Mouse (Mus musculus): ENCODE measurements around the gene Sema3d. TPM values are rescaled to one million over a fixed set of nuclear protein-coding genes. Genes with fewer than 3 reads are reported as not detected.

Sema3d gene
- polyA plus RNA-seq, 1 experiment = 0.19 TPM

GRCm38 (mm10) chr5:12541268-12541667, 158.1 kb downstream of the Sema3d start:
- no peaks in the 10 kb centered on the region for H3K4me1 ChIP-seq (ENCODE audit: control insufficient read depth, insufficient read depth, insufficient read length, low read length)
- H3K4me3 ChIP-seq (ENCODE audit: low read depth, low read length) = no peak overlapping the region
- WGBS = 31% methylated on average over 2 of the region's 2 CpGs
- H3K27ac ChIP-seq (ENCODE audit: insufficient read depth, low read depth, low read length) = no peak overlapping the region
- no peak for TF ChIP-seq POLR2A (IDR thresholded peaks at IDR 0.05; ENCODE audit: low read depth, low read length)
- no peak for TF ChIP-seq CTCF (IDR thresholded peaks at IDR 0.05; ENCODE audit: extremely low read depth, insufficient read length, insufficient replicate concordance, low read depth, low read length)
- H3K36me3 ChIP-seq (ENCODE audit: control insufficient read depth, insufficient read depth, low read length) = no peaks in the 10 kb centered on the region
- H3K27me3 ChIP-seq (ENCODE audit: control insufficient read depth, insufficient read depth, low read length) = no peaks in the 10 kb centered on the region

DNA sequence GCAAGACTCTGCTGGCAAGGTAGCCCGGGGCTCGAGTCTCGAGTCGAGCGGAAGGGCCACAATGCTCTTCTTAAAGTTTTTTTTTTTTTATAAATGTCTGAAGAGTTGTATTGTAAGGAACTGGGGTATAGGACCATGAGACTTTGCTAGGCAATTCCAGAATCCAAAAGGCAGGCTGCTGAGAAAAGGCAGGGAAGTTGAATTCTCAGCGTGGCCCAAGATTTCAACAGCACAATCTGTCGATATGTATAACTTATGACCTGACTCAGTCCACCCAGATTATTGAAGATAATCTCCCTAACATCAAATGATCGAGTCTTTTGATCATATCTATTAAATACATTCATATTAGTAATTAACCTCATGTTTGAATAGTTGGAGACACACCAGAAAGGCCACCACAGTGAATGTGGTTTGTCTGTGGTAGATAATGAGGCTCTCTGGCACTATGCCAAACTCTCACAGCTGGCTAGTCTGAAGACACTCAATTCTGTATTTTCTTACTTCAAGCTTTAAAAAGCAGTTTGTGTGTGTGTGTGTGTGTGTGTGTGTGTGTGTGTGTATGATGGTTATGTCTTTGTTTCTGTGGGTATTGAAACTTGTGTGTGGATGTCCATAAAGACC, 166.0 kb downstream of the Sema3d start:
- H3K27ac ChIP-seq (ENCODE audit: insufficient read depth, low read depth, low read length) = no peak overlapping the region
- no peaks in the 10 kb centered on the region for H3K4me1 ChIP-seq (ENCODE audit: control insufficient read depth, insufficient read depth, insufficient read length, low read length)
- no peaks in the 10 kb centered on the region for H3K36me3 ChIP-seq (ENCODE audit: control insufficient read depth, insufficient read depth, low read length)
- TF ChIP-seq POLR2A (IDR thresholded peaks at IDR 0.05; ENCODE audit: low read depth, low read length) (no peak), CTCF (IDR thresholded peaks at IDR 0.05; ENCODE audit: extremely low read depth, insufficient read length, insufficient replicate concordance, low read depth, low read length) (no peak)
- no peak overlapping the region for H3K4me3 ChIP-seq (ENCODE audit: low read depth, low read length)
- 82% methylated on average over 8 of the region's 8 CpGs for WGBS
- H3K27me3 ChIP-seq (ENCODE audit: control insufficient read depth, insufficient read depth, low read length) = no peaks in the 10 kb centered on the region

- H3K36me3 ChIP-seq (ENCODE audit: control insufficient read depth, insufficient read depth, low read length) = no peaks in the 10 kb centered on the region
- no peaks in the 10 kb centered on the region for H3K4me1 ChIP-seq (ENCODE audit: control insufficient read depth, insufficient read depth, insufficient read length, low read length)
- H3K4me3 ChIP-seq (ENCODE audit: low read depth, low read length) = no peak overlapping the region
- TF ChIP-seq POLR2A (IDR thresholded peaks at IDR 0.05; ENCODE audit: low read depth, low read length) (no peak), CTCF (IDR thresholded peaks at IDR 0.05; ENCODE audit: extremely low read depth, insufficient read length, insufficient replicate concordance, low read depth, low read length) (no peak)
- 70% methylated on average over 3 of the region's 3 CpGs for WGBS
- H3K27ac ChIP-seq (ENCODE audit: insufficient read depth, low read depth, low read length) = no peak overlapping the region
- H3K27me3 ChIP-seq (ENCODE audit: control insufficient read depth, insufficient read depth, low read length) = no peaks in the 10 kb centered on the region
Measured at GRCm38 (mm10) chr5:12555401-12555800, 172.2 kb downstream of the Sema3d start.

GRCm38 (mm10) chr5:12557889-12558288, 174.7 kb downstream of the Sema3d start:
- Histone ChIP-seq H3K4me3 (ENCODE audit: low read depth, low read length) (no peak overlapping the region), H3K27ac (ENCODE audit: insufficient read depth, low read depth, low read length) (no peak overlapping the region), H3K36me3 (ENCODE audit: control insufficient read depth, insufficient read depth, low read length) (no peaks in the 10 kb centered on the region), H3K27me3 (ENCODE audit: control insufficient read depth, insufficient read depth, low read length) (no peaks in the 10 kb centered on the region), H3K4me1 (ENCODE audit: control insufficient read depth, insufficient read depth, insufficient read length, low read length) (no peaks in the 10 kb centered on the region)
- TF ChIP-seq POLR2A (IDR thresholded peaks at IDR 0.05; ENCODE audit: low read depth, low read length) (no peak), CTCF (IDR thresholded peaks at IDR 0.05; ENCODE audit: extremely low read depth, insufficient read length, insufficient replicate concordance, low read depth, low read length) (no peak)
- WGBS = 22% methylated on average over 2 of the region's 2 CpGs

DNA sequence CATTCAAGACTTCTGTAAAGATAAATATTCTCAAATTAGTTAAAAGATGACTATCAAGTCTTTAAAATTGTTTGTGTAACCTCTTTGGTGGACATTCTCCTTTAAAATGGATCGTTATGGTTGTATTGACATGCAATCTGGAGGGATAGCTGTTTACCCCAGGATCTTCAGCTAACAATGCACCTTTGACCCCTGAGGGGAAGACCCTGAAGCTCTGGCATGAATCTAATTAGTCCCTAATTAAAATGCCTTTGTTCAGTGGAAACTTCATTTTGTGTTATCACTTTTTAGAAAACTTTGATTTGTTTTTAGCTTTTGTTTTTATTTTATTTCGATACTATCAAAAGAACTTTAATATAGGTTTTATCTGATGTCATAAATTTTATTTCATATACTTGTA, 178.6 kb downstream of the Sema3d start:
- no peak for TF ChIP-seq POLR2A (IDR thresholded peaks at IDR 0.05; ENCODE audit: low read depth, low read length)
- TF ChIP-seq CTCF (IDR thresholded peaks at IDR 0.05; ENCODE audit: extremely low read depth, insufficient read length, insufficient replicate concordance, low read depth, low read length) = no peak
- WGBS = 26% methylated on average over 2 of the region's 2 CpGs
- no peak overlapping the region for H3K4me3 ChIP-seq (ENCODE audit: low read depth, low read length)
- no peaks in the 10 kb centered on the region for H3K27me3 ChIP-seq (ENCODE audit: control insufficient read depth, insufficient read depth, low read length)
- no peak overlapping the region for H3K27ac ChIP-seq (ENCODE audit: insufficient read depth, low read depth, low read length)
- H3K4me1 ChIP-seq (ENCODE audit: control insufficient read depth, insufficient read depth, insufficient read length, low read length) = no peaks in the 10 kb centered on the region
- H3K36me3 ChIP-seq (ENCODE audit: control insufficient read depth, insufficient read depth, low read length) = no peaks in the 10 kb centered on the region

- TF ChIP-seq CTCF (IDR thresholded peaks at IDR 0.05; ENCODE audit: extremely low read depth, insufficient read length, insufficient replicate concordance, low read depth, low read length) (peak; percentile 28; the same call in 1 of the 2 replicates), POLR2A (IDR thresholded peaks at IDR 0.05; ENCODE audit: low read depth, low read length) (no peak)
- Histone ChIP-seq H3K4me3 (ENCODE audit: low read depth, low read length) (no peak overlapping the region), H3K27ac (ENCODE audit: insufficient read depth, low read depth, low read length) (no peak overlapping the region), H3K27me3 (ENCODE audit: control insufficient read depth, insufficient read depth, low read length) (no peaks in the 10 kb centered on the region), H3K4me1 (ENCODE audit: control insufficient read depth, insufficient read depth, insufficient read length, low read length) (no peaks in the 10 kb centered on the region), H3K36me3 (ENCODE audit: control insufficient read depth, insufficient read depth, low read length) (no peaks in the 10 kb centered on the region)
- 38% methylated on average over 5 of the region's 5 CpGs for WGBS
Measured at GRCm38 (mm10) chr5:12562204-12562603, 179.0 kb downstream of the Sema3d start.

- TF ChIP-seq CTCF (IDR thresholded peaks at IDR 0.05; ENCODE audit: extremely low read depth, insufficient read length, insufficient replicate concordance, low read depth, low read length) (no peak), POLR2A (IDR thresholded peaks at IDR 0.05; ENCODE audit: low read depth, low read length) (no peak)
- Histone ChIP-seq H3K27me3 (ENCODE audit: control insufficient read depth, insufficient read depth, low read length) (no peaks in the 10 kb centered on the region), H3K27ac (ENCODE audit: insufficient read depth, low read depth, low read length) (no peak overlapping the region), H3K4me1 (ENCODE audit: control insufficient read depth, insufficient read depth, insufficient read length, low read length) (no peaks in the 10 kb centered on the region), H3K4me3 (ENCODE audit: low read depth, low read length) (no peak overlapping the region), H3K36me3 (ENCODE audit: control insufficient read depth, insufficient read depth, low read length) (no peaks in the 10 kb centered on the region)
- WGBS = 72% methylated on average over 11 of the region's 11 CpGs
Measured at GRCm38 (mm10) chr5:12563132-12563531, 179.9 kb downstream of the Sema3d start.

Measured in small intestine, adult 2 months (tissue).